ENCODE assay signal across 11 mouse cellular contexts in genomic region chr6:144203970-144204369, GRCm38 (mm10).
DNase-seq lines count a peak whose midpoint lies in the region; ATAC-seq and TF ChIP-seq lines count a peak whose summit lies in the region.
"Had no signal": no experiment of that assay in that cellular context is flagged by ENCODE, and none has a peak within 500 bp of the region (broad histone marks: within the 10 kb centered on the region; RNA-seq: fewer than 3 reads in every experiment).

No protein-coding gene starts in this region.

- H3K9ac ChIP-seq in forebrain, postnatal 0 days = peak overlapping the region; percentile 48
- no peak overlapping the region for H3K9ac ChIP-seq in midbrain, embryonic 15.5 days
- H3K9ac ChIP-seq: heart, embryonic 15.5 days had no signal

- H3K4me3 ChIP-seq in embryonic facial prominence, embryonic 10.5 days = peak overlapping the region; percentile 29; the same call in 1 of the 2 replicates
- H3K4me3 ChIP-seq in forebrain, postnatal 0 days (ENCODE audit: low read depth, low read length) = peak overlapping the region; percentile 55
- H3K4me3 ChIP-seq in midbrain, embryonic 15.5 days = no peak overlapping the region
- no peak overlapping the region for H3K4me3 ChIP-seq in gastrocnemius, adult 2 months
- H3K4me3 ChIP-seq: heart, embryonic 15.5 days had no signal

- H3K27ac ChIP-seq in embryonic facial prominence, embryonic 10.5 days (replicated peaks) = peak overlapping the region; percentile 48
- peak overlapping the region; percentile 76 for H3K27ac ChIP-seq in forebrain, postnatal 0 days (ENCODE audit: low read depth, low read length)
- H3K27ac ChIP-seq in midbrain, embryonic 15.5 days = no peak overlapping the region
- H3K27ac ChIP-seq in gastrocnemius, adult 2 months = no peak overlapping the region
- H3K27ac ChIP-seq: heart, embryonic 15.5 days had no signal

- peak; percentile 70 for ATAC-seq in forebrain, postnatal 0 days
- peak; percentile 60; the same call in 1 of the 2 replicates for ATAC-seq in midbrain, embryonic 15.5 days (replicated peaks)

- WGBS in embryonic facial prominence, embryonic 10.5 days = 28% methylated on average over 8 of the region's 8 CpGs
- WGBS in forebrain, postnatal 0 days = 12% methylated on average over 8 of the region's 8 CpGs
- 22% methylated on average over 8 of the region's 8 CpGs for WGBS in midbrain, embryonic 15.5 days

- peak overlapping the region; percentile 53 for H3K4me2 ChIP-seq in forebrain, postnatal 0 days (ENCODE audit: low read depth)
- peak overlapping the region; percentile 35 for H3K4me2 ChIP-seq in midbrain, embryonic 15.5 days

- intact Hi-C loops in gastrocnemius, adult 2 months (cut with DNase I) = no loop called here

- no peaks in the 10 kb centered on the region for H3K36me3 ChIP-seq in embryonic facial prominence, embryonic 10.5 days (replicated peaks)
- H3K36me3 ChIP-seq in forebrain, postnatal 0 days (ENCODE audit: insufficient read depth) = no peaks in the 10 kb centered on the region
- H3K36me3 ChIP-seq in midbrain, embryonic 15.5 days (replicated peaks) = no peaks in the 10 kb centered on the region
- H3K36me3 ChIP-seq: heart, embryonic 15.5 days had no signal

- DNase-seq in left cerebral cortex, adult 18-20 months (ENCODE audit: low spot score in 2 of 2) = peak; percentile 26 to 51
- DNase-seq in left cerebral cortex, adult 9 months (ENCODE audit: low spot score in 2 of 2) = no peak
- no peak for DNase-seq in embryonic facial prominence, embryonic 10.5 days (ENCODE audit: low spot score)
- peak; percentile 75 for DNase-seq in forebrain, postnatal 0 days
- DNase-seq in gastrocnemius, adult 2 months = no peak
- DNase-seq in lung, postnatal 25 days (ENCODE audit: low spot score) = no peak
- DNase-seq in spleen, postnatal 36 days (ENCODE audit: low spot score in 2 of 2) = no peak
- DNase-seq: adrenal gland, postnatal 36 days; lung, postnatal 10 days had no signal

- TF ChIP-seq CTCF in forebrain, postnatal 0 days (IDR thresholded peaks at IDR 0.05; ENCODE audit: low read depth) = peak; percentile 40
- TF ChIP-seq CTCF in gastrocnemius, adult 2 months (IDR thresholded peaks at IDR 0.05) = no peak

- peaks cover 64% of the 10 kb centered on the region for H3K4me1 ChIP-seq in embryonic facial prominence, embryonic 10.5 days
- H3K4me1 ChIP-seq in forebrain, postnatal 0 days (ENCODE audit: insufficient read depth) = peaks cover 15% of the 10 kb centered on the region
- H3K4me1 ChIP-seq in midbrain, embryonic 15.5 days = peaks cover 26% of the 10 kb centered on the region

- no peaks in the 10 kb centered on the region for H3K9me3 ChIP-seq in embryonic facial prominence, embryonic 10.5 days
- no peaks in the 10 kb centered on the region for H3K9me3 ChIP-seq in forebrain, postnatal 0 days (ENCODE audit: low read length)
- no peaks in the 10 kb centered on the region for H3K9me3 ChIP-seq in midbrain, embryonic 15.5 days
- H3K9me3 ChIP-seq: heart, embryonic 15.5 days had no signal

- no peaks in the 10 kb centered on the region for H3K27me3 ChIP-seq in embryonic facial prominence, embryonic 10.5 days (replicated peaks; ENCODE audit: low read depth, poor library complexity, severe bottlenecking)
- no peaks in the 10 kb centered on the region for H3K27me3 ChIP-seq in forebrain, postnatal 0 days (ENCODE audit: insufficient read depth, low read length)
- no peaks in the 10 kb centered on the region for H3K27me3 ChIP-seq in midbrain, embryonic 15.5 days (replicated peaks)
- H3K27me3 ChIP-seq: heart, embryonic 15.5 days had no signal

Comparison
In these comparisons a context has a peak if more than half of its experiments do, and no peak if none do; other contexts are left out.
1. DNase-seq: peak in left cerebral cortex, adult 18-20 months (2 of 2) and forebrain, postnatal 0 days (single experiment); none in left cerebral cortex, adult 9 months (0 of 2), embryonic facial prominence, embryonic 10.5 days (single experiment), gastrocnemius, adult 2 months (single experiment), lung, postnatal 25 days (single experiment) and spleen, postnatal 36 days (0 of 2).
2. H3K27ac ChIP-seq: peak in embryonic facial prominence, embryonic 10.5 days (single experiment) and forebrain, postnatal 0 days (single experiment); none in midbrain, embryonic 15.5 days (single experiment) and gastrocnemius, adult 2 months (single experiment).
3. H3K4me3 ChIP-seq: peak in embryonic facial prominence, embryonic 10.5 days (single experiment) and forebrain, postnatal 0 days (single experiment); none in midbrain, embryonic 15.5 days (single experiment) and gastrocnemius, adult 2 months (single experiment).